Mouse (Mus musculus) kidney, embryonic 16.5 days (tissue): ENCODE measurements around the gene Rcn3. TPM values are rescaled to one million over a fixed set of nuclear protein-coding genes. Genes with fewer than 3 reads are reported as not detected.

Source experiments
- ATAC-seq: fragments of 200-750 bp; cut with Nextera tagmentation; 2 replicates; pipeline ENCODE4 v1.8.0; 2017; ENCODE audit warnings: moderate TSS enrichment; ENCODE audit not compliant: low FRiP score, low TSS enrichment
- H3K27ac ChIP-seq: fragments of 300-500 bp; sonication (generic); 2 replicates; pipeline ENCODE4 v1.5.1; 2014; ENCODE audit warnings: low read length
- H3K27me3 ChIP-seq: fragments of 300-500 bp; sonication (generic); 2 replicates; pipeline ENCODE4 v1.6.1; 2014; ENCODE audit warnings: low read length, control low read depth, mixed read lengths; ENCODE audit not compliant: insufficient read depth
- H3K36me3 ChIP-seq: fragments of 300-500 bp; sonication (generic); 2 replicates; pipeline ENCODE4 v1.6.1; 2014; ENCODE audit warnings: low read length, control low read depth, mixed read lengths; ENCODE audit not compliant: insufficient read depth
- H3K4me1 ChIP-seq: fragments of 300-500 bp; sonication (generic); 2 replicates; pipeline ENCODE4 v1.6.1; 2014; ENCODE audit warnings: low read length, control low read depth, mixed read lengths; ENCODE audit not compliant: insufficient read depth
- H3K4me2 ChIP-seq: fragments of 300-500 bp; sonication (generic); replicated peaks from 2 replicates; pipeline ENCODE4 v1.6.1; 2014; ENCODE audit warnings: low read depth, low read length
- H3K4me3 ChIP-seq: fragments of 300-500 bp; sonication (generic); 2 replicates; pipeline ENCODE4 v1.5.1; 2014; ENCODE audit warnings: mild to moderate bottlenecking, low read length
- H3K9ac ChIP-seq: fragments of 300-500 bp; sonication (generic); replicated peaks from 2 replicates; pipeline ENCODE4 v1.6.1; 2014; ENCODE audit warnings: low read length
- H3K9me3 ChIP-seq: fragments of 300-500 bp; sonication (generic); 2 replicates; pipeline ENCODE4 v1.6.1; 2016; ENCODE audit warnings: low read length, control low read depth
- WGBS: fragments of 180-500 bp; shearing (Covaris S2); extraction: QIAGEN DNeasy Blood & Tissue Kit; methylation state at CpG from one replicate; pipeline ENCODE4 v1.1.7; 2014; 5-methylcytosine and 5-hydroxymethylcytosine counted together
- polyA plus RNA-seq: library from polyadenylated mRNA; unstranded; fragments of >200 nt; fragmentation: Nextera tagmentation; extraction: Ambion mirVana; gene quantifications from 2 replicates; pipeline ENCODE4 v1.2.1, GENCODE M21; 2015

The Rcn3 gene
- polyA plus RNA-seq, 1 experiment from 2014 or later = 369 TPM

DNA sequence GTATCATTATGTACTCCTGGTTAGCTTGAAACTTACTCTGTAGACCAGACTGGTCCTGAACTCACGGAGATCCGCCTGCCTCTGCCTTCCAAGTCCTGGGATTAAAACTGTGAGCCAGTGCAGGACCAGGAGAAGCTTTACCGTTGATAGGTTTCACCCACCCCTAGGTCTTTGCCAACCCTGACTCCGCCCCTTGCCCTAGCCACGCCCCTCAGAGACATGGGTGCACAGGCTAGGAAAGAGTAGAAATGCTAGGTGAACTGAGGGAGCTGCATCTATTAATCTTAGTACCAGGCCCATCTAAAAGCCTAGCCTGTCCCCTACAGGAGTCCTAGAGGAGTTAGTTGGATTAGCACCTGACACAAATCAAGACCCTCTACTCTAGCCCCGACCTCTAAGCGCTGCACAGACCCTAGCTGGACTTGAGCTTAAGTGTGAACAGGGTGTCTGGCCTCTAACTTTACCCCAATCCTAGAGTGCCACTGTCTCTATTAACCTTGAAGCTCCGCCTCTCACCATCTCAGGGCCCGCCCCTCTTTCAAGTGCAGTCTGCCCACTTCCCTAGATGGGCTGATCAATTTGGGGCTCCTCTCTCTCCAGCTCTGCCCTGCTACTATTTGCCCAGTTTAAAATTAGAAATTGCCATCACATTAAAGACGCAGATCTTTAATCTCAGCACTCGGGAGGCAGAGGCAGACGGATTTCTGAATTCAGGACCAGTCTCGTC, 1.6 kb downstream of the Rcn3 start:
- no peak for ATAC-seq
- Histone ChIP-seq H3K27me3 (no peaks in the 10 kb centered on the region), H3K4me2 (peak overlapping the region; percentile 81), H3K9me3 (no peaks in the 10 kb centered on the region), H3K36me3 (peaks cover 39% of the 10 kb centered on the region), H3K9ac (peak overlapping the region; percentile 85), H3K4me1 (peaks cover 31% of the 10 kb centered on the region), H3K4me3 (peak overlapping the region; percentile 67), H3K27ac (peak overlapping the region; percentile 90; the same call in 1 of the 2 replicates)
- WGBS = 76% methylated on average over 13 of the region's 13 CpGs

DNA sequence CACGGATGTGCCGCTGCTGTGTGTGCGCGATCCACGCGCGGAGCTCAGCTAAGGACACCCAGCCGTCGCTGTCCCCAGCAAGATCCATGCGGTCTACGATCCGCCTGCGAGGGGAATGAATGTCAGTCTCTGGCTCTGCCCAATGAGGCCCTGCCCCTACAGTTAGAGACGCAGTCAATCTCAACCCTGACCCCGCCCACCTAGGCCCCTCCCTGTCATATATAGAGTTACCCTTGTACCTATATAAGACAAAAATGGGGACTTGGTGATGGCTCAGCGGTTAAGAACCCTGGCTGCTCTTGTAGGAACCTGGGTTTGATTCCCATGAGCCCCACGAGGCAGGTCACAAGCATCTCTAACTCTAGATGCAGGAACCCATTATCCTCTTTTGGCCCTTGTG, 3.4 kb downstream of the Rcn3 start:
- Histone ChIP-seq H3K4me3 (no peak overlapping the region), H3K9me3 (no peaks in the 10 kb centered on the region), H3K4me2 (no peak overlapping the region), H3K27me3 (no peaks in the 10 kb centered on the region), H3K27ac (no peak overlapping the region), H3K4me1 (peaks cover 16% of the 10 kb centered on the region), H3K36me3 (peaks cover 55% of the 10 kb centered on the region), H3K9ac (no peak overlapping the region)
- ATAC-seq = no peak
- WGBS = 90% methylated on average over 17 of the region's 17 CpGs

DNA sequence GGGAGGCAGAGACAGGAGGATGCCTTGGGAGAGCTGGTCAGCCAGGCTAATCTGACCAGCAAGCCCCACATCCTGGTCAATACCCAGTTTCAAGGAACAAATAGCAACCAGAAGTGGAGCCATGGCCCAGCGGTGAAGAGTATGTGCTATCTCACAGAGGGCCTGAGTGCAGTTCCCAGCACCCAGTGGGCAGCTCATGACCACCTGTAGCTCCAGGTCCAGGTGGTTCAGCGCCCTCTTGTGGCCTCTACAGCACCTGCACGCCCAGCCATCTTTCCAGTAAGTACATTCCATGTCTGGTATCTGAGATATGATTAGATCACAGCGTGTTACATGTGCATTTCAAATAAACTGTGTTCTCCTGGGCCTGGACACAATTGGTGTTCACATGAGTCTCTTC, 5.9 kb downstream of the Rcn3 start:
- 82% methylated on average over 4 of the region's 4 CpGs for WGBS
- Histone ChIP-seq H3K27ac (no peak overlapping the region), H3K9ac (no peak overlapping the region), H3K4me1 (peaks cover 12% of the 10 kb centered on the region), H3K27me3 (no peaks in the 10 kb centered on the region), H3K36me3 (peaks cover 69% of the 10 kb centered on the region), H3K4me2 (no peak overlapping the region), H3K4me3 (no peak overlapping the region), H3K9me3 (no peaks in the 10 kb centered on the region)
- ATAC-seq = no peak

DNA sequence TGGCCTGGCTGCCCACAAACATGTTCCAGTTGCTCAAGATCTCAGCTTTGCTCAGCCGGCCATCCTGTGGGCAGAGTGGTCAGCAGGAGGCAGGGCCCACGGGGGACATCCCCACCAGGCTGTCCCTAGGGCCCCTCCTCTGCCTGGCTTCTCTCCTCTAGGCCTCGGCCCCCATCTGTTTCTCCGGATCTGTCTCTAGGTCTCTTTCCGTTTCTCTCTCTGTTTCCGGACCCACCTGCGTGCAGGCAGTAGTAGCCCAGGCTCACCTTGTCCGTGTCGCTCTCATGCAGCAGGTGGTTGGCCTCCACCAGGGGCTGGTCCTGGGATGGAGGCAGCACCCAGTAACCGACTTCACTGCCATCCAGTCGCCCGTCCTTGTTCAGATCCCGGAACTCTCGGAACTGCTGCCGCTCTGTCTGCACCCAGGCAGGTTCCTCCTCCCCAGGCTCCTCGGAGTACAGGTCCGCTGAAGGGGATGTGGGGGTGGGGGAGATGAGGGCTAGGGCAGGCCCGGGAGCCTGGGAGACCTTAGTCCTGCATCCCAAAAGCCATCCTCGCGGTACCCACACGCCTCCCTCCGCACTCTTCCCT, 8.6 kb downstream of the Rcn3 start:
- ATAC-seq = no peak
- peaks cover 61% of the 10 kb centered on the region for H3K36me3 ChIP-seq
- H3K27ac ChIP-seq = no peak overlapping the region
- H3K9me3 ChIP-seq = no peaks in the 10 kb centered on the region
- H3K9ac ChIP-seq = peak overlapping the region; percentile 22; the same call in 1 of the 2 replicates
- H3K4me3 ChIP-seq = no peak overlapping the region
- H3K27me3 ChIP-seq = no peaks in the 10 kb centered on the region
- H3K4me1 ChIP-seq = peaks cover 8% of the 10 kb centered on the region; the same call in 1 of the 2 replicates
- H3K4me2 ChIP-seq = no peak overlapping the region
- WGBS = 80% methylated on average over 22 of the region's 22 CpGs

DNA sequence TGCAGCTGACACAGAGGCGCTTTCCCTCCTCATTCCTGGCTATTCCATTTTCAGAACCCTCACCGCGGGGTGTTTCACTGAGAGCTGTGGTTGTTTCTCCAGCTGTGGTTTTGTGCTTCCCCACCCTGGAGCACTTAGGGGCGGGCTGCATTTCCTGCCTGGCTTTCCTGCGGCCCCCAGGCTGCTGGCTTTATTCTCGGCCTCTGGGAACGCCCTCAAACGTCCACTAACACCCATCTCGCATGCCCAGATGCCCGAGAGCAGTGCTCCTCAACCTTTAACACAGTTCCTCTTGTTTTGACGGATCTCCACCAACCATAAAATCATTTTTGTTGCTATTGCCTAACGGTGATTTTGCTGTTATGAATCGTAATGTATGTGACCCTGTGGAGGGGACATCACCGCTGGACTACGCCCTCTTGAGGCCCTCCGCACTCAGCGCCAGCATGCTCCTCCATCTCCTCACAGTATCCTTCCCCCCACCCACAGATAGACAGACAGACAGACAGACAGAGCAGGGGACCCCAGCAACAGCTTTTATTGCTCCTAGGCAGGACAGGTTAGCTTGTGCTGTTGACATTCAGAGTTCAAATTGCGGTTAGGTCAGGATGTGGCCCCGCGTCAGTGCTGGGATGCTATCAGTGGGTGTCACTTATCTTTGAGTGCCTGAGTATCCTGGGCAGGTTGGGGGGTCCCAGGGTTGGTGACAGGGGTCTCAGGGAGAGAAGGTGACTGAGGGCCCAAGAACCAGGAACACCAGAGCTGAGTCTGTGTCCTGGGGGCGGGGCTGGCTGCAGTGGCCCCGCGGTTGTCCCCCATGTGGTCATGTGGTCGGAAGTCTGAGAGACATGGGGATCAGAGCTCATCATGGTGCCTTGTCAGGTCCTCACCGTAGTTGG, 9.4 kb downstream of the Rcn3 start:
- Histone ChIP-seq H3K36me3 (peaks cover 54% of the 10 kb centered on the region), H3K9me3 (no peaks in the 10 kb centered on the region), H3K9ac (0 out of 2 replicates have a peak overlapping the region, but pooled peaks have one; percentile 29), H3K4me2 (no peak overlapping the region), H3K4me3 (no peak overlapping the region), H3K27me3 (no peaks in the 10 kb centered on the region), H3K4me1 (peaks cover 8% of the 10 kb centered on the region; the same call in 1 of the 2 replicates), H3K27ac (peak overlapping the region; percentile 81)
- 66% methylated on average over 25 of the region's 25 CpGs for WGBS
- ATAC-seq = peak; percentile 27; the same call in 1 of the 2 replicates

DNA sequence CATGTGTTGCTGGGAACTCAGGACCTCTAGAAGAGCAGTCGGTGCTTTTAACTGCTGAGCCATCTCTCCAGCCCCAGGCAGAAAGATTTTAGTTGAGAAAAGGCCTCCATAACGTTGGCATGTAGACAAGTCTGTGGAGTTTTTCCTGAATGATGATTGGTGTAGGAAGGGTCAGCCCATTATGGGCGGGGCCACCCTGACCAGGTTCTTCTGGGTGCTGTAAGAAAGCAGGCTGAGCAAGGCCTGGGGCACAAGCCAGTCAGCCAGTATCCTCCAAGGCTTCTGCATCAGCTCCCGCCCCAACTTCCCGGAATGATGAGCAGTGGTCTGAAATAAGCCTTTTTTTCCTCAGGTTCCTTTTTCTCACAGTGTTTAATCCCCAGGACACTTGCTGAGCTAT, 11.0 kb downstream of the Rcn3 start:
- 61% methylated on average over 5 of the region's 5 CpGs for WGBS
- no peak overlapping the region for H3K4me2 ChIP-seq
- no peak for ATAC-seq
- peaks cover 8% of the 10 kb centered on the region for H3K4me1 ChIP-seq
- H3K36me3 ChIP-seq = peaks cover 52% of the 10 kb centered on the region
- no peaks in the 10 kb centered on the region for H3K9me3 ChIP-seq
- H3K27ac ChIP-seq = no peak overlapping the region
- no peaks in the 10 kb centered on the region for H3K27me3 ChIP-seq
- no peak overlapping the region for H3K9ac ChIP-seq
- no peak overlapping the region for H3K4me3 ChIP-seq

DNA sequence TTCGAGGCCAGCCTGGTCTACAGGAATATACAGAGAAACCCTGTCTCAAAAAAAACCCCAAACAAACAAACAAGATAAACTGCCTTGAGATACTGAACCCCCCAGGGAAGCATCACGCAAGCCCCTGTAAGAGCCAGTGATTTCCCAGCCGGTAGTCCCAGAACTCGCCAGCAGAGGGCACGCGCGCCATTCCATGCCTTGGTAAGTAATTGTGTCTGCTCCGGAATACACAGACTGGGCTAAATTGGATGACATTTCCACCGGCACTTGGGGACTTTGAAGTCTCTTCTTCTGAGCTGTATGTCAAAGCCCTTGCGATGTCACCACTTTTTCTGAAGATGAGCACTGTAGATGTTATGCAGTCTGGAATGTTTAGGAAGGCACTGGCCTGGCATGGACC, 12.2 kb downstream of the Rcn3 start:
- Histone ChIP-seq H3K9me3 (no peaks in the 10 kb centered on the region), H3K4me2 (no peak overlapping the region), H3K4me1 (peaks cover 15% of the 10 kb centered on the region), H3K36me3 (peaks cover 50% of the 10 kb centered on the region), H3K9ac (no peak overlapping the region), H3K27ac (no peak overlapping the region), H3K27me3 (no peaks in the 10 kb centered on the region), H3K4me3 (no peak overlapping the region)
- 2% methylated on average over 10 of the region's 10 CpGs for WGBS
- ATAC-seq = peak; percentile 24

DNA sequence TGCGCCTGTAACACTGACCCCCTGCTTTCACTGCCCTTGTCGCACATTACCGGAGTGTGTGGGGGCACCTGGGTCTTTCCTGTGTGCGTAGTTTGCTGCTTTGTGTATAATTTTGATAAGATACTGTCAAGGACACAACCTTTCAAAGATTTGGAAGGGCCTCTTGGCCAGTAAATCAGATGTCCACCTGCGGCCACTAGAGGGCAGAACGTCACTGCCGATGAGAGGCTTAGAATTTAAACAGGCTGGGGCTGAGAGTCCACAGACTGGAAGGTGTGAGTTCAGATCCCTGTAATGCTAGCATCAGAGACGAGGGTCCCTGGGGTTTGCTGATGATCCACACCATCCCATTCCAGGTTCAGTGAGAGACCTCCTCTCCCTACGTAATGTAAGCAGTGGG, 13.5 kb downstream of the Rcn3 start:
- H3K27ac ChIP-seq = no peak overlapping the region
- H3K9ac ChIP-seq = no peak overlapping the region
- ATAC-seq = no peak
- no peak overlapping the region for H3K4me2 ChIP-seq
- H3K27me3 ChIP-seq = no peaks in the 10 kb centered on the region
- peaks cover 52% of the 10 kb centered on the region for H3K36me3 ChIP-seq
- H3K9me3 ChIP-seq = no peaks in the 10 kb centered on the region
- H3K4me3 ChIP-seq = no peak overlapping the region
- peaks cover 15% of the 10 kb centered on the region for H3K4me1 ChIP-seq
- WGBS = 38% methylated on average over 9 of the region's 9 CpGs

DNA sequence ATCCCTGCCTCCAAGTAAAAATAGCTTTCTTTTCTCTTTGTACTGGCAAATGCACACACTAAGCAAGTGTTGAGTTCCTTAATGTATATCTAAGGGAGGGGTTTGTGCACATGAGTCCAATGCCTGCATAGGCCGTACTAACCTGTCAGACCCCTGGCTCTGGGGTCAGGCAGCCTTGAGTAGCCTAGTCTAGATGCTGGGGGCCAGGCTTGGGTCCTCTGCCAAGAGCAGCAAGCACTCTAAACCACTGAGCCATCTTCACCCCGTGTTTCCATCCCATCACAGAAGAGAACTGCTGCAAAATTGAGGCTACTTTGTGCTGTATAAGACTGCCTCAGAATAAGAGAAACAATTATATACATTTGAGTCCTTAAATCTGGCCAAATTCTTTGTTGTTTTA, 14.2 kb downstream of the Rcn3 start:
- H3K9ac ChIP-seq = no peak overlapping the region
- no peak overlapping the region for H3K27ac ChIP-seq
- H3K36me3 ChIP-seq = peaks cover 47% of the 10 kb centered on the region
- 87% methylated on average over 2 of the region's 2 CpGs for WGBS
- no peaks in the 10 kb centered on the region for H3K27me3 ChIP-seq
- H3K4me2 ChIP-seq = no peak overlapping the region
- peaks cover 13% of the 10 kb centered on the region for H3K4me1 ChIP-seq
- H3K4me3 ChIP-seq = no peak overlapping the region
- H3K9me3 ChIP-seq = no peaks in the 10 kb centered on the region
- no peak for ATAC-seq
